ENCODE assay signal across 8 mouse cellular contexts in genomic region chr3:108285078-108285711, GRCm38 (mm10). TPM values are rescaled to one million over a fixed set of nuclear protein-coding genes. Genes with fewer than 3 reads are reported as not detected.
DNase-seq lines count a peak whose midpoint lies in the region; ATAC-seq lines count a peak whose summit lies in the region.

No protein-coding gene starts in this region.

- H3K27ac ChIP-seq in heart, embryonic 13.5 days (replicated peaks), result no peak overlapping the region
- H3K27ac ChIP-seq in brown adipose tissue, adult 24 weeks (replicated peaks; ENCODE audit: low read depth, low read length), result peak overlapping the region; percentile 37
- no peak overlapping the region for H3K27ac ChIP-seq in hindbrain, embryonic 13.5 days
- peak overlapping the region; percentile 94; the same call in 1 of the 2 replicates for H3K27ac ChIP-seq in midbrain, embryonic 10.5 days (replicated peaks)

- no peak for DNase-seq in heart, postnatal 36 days
- no peak for DNase-seq in midbrain, embryonic 10.5 days (ENCODE audit: low spot score)
- no peak for DNase-seq in frontal cortex, postnatal 14 days (ENCODE audit: low spot score in 2 of 2)
- DNase-seq in urinary bladder, postnatal 36 days (ENCODE audit: low spot score in 2 of 2), result no peak
- no peak for DNase-seq in left cerebral cortex, postnatal 10 days (ENCODE audit: extremely low spot score in 1 of 2, low spot score in 2 of 2)

- peak overlapping the region; percentile 96 for H3K9ac ChIP-seq in heart, embryonic 13.5 days
- peak overlapping the region; percentile 98 for H3K9ac ChIP-seq in hindbrain, embryonic 13.5 days

- H3K4me3 ChIP-seq in heart, embryonic 13.5 days, result peak overlapping the region; percentile 94
- peak overlapping the region; percentile 46 for H3K4me3 ChIP-seq in brown adipose tissue, adult 24 weeks (ENCODE audit: insufficient read depth, low read depth, low read length)
- H3K4me3 ChIP-seq in hindbrain, embryonic 13.5 days, result peak overlapping the region; percentile 96
- H3K4me3 ChIP-seq in midbrain, embryonic 10.5 days, result peak overlapping the region; percentile 97

- H3K4me1 ChIP-seq in heart, embryonic 13.5 days, result peaks cover 66% of the 10 kb centered on the region
- H3K4me1 ChIP-seq in brown adipose tissue, adult 24 weeks (ENCODE audit: control insufficient read depth, insufficient read depth, insufficient read length, low read length), result peaks cover 23% of the 10 kb centered on the region
- peaks cover 65% of the 10 kb centered on the region for H3K4me1 ChIP-seq in hindbrain, embryonic 13.5 days (replicated peaks)
- peaks cover 74% of the 10 kb centered on the region for H3K4me1 ChIP-seq in midbrain, embryonic 10.5 days

- H3K36me3 ChIP-seq in heart, embryonic 13.5 days, result peaks cover 6% of the 10 kb centered on the region
- peaks cover 3% of the 10 kb centered on the region; the same call in 1 of the 2 replicates for H3K36me3 ChIP-seq in hindbrain, embryonic 13.5 days
- peaks cover 3% of the 10 kb centered on the region; the same call in 1 of the 2 replicates for H3K36me3 ChIP-seq in midbrain, embryonic 10.5 days

- H3K4me2 ChIP-seq in heart, embryonic 13.5 days, result peak overlapping the region; percentile 88
- H3K4me2 ChIP-seq in hindbrain, embryonic 13.5 days, result peak overlapping the region; percentile 76

- intact Hi-C loops in heart, postnatal 36 days (cut with DNase I), result loop anchor here (10.0 kb wide), 1 partner anchor 270 kb away; no protein-coding TSS in a partner anchor
- intact Hi-C loops in left cerebral cortex, postnatal 10 days (cut with DNase I), result loop anchor here (5.0 kb wide), 1 partner anchor 42 kb away; no protein-coding TSS in a partner anchor

- WGBS in heart, embryonic 13.5 days, result 47% methylated on average over 4 of the region's 4 CpGs
- 55% methylated on average over 4 of the region's 4 CpGs for WGBS in hindbrain, embryonic 13.5 days
- WGBS in midbrain, embryonic 10.5 days, result 67% methylated on average over 4 of the region's 4 CpGs

- H3K9me3 ChIP-seq in heart, embryonic 13.5 days, result no peaks in the 10 kb centered on the region
- no peaks in the 10 kb centered on the region for H3K9me3 ChIP-seq in hindbrain, embryonic 13.5 days
- no peaks in the 10 kb centered on the region for H3K9me3 ChIP-seq in midbrain, embryonic 10.5 days (replicated peaks)

- H3K27me3 ChIP-seq in heart, embryonic 13.5 days (replicated peaks), result no peaks in the 10 kb centered on the region
- no peaks in the 10 kb centered on the region for H3K27me3 ChIP-seq in hindbrain, embryonic 13.5 days
- H3K27me3 ChIP-seq in midbrain, embryonic 10.5 days (ENCODE audit: low read depth, poor library complexity, severe bottlenecking), result no peaks in the 10 kb centered on the region

- ATAC-seq in heart, embryonic 13.5 days (ENCODE audit: extremely low read depth, insufficient number of reproducible peaks, low FRiP score, low TSS enrichment), result no peak
- no peak for ATAC-seq in hindbrain, embryonic 13.5 days (ENCODE audit: low FRiP score)

RNA-seq across cellular contexts. Expression of gene Sort1, which starts 1.3 kb away (rescaled TPM):
- 8.9 and 11.9 TPM in 2 replicates for polyA plus RNA-seq in heart, embryonic 13.5 days (2015; fragmentation: Nextera tagmentation; extraction: Ambion mirVana)
- total RNA-seq in heart, postnatal 36 days (2021), result 10 to 100 TPM; 18.7 to 20.3 TPM
- polyA plus RNA-seq in brown adipose tissue, adult 24 weeks (2012; ENCODE audit: insufficient read depth, insufficient read length, missing spikeins), result 53.0 and 68.1 TPM in 2 replicates
- polyA plus RNA-seq in hindbrain, embryonic 13.5 days (2015; fragmentation: Nextera tagmentation; extraction: Ambion mirVana), result 14.7 and 15.9 TPM in 2 replicates
- 10.8 and 15.6 TPM in 2 replicates for polyA plus RNA-seq in midbrain, embryonic 10.5 days (2016; fragmentation: Nextera tagmentation; extraction: Ambion mirVana)
- 100 to 1,000 TPM; 176 to 177 TPM for total RNA-seq in left cerebral cortex, postnatal 10 days (2021)

RNA-seq across cellular contexts. Expression of gene Psma5, which starts 28.5 kb away (rescaled TPM):
- 213 and 243 TPM in 2 replicates for polyA plus RNA-seq in heart, embryonic 13.5 days (2015; fragmentation: Nextera tagmentation; extraction: Ambion mirVana)
- total RNA-seq in heart, postnatal 36 days (2021), result 10 to 100 TPM; 54.3 to 55.2 TPM
- 99.2 and 140 TPM in 2 replicates for polyA plus RNA-seq in brown adipose tissue, adult 24 weeks (2012; ENCODE audit: insufficient read depth, insufficient read length, missing spikeins)
- 233 and 239 TPM in 2 replicates for polyA plus RNA-seq in hindbrain, embryonic 13.5 days (2015; fragmentation: Nextera tagmentation; extraction: Ambion mirVana)
- polyA plus RNA-seq in midbrain, embryonic 10.5 days (2016; fragmentation: Nextera tagmentation; extraction: Ambion mirVana), result 299 and 349 TPM in 2 replicates
- total RNA-seq in left cerebral cortex, postnatal 10 days (2021), result 10 to 100 TPM; 91.4 to 92.5 TPM

RNA-seq across cellular contexts. Expression of gene Sypl2, which starts 58.7 kb away (rescaled TPM):
- 2.4 and 3.2 TPM in 2 replicates for polyA plus RNA-seq in heart, embryonic 13.5 days (2015; fragmentation: Nextera tagmentation; extraction: Ambion mirVana)
- under 1 TPM; 0.70 to 0.80 TPM for total RNA-seq in heart, postnatal 36 days (2021)
- 2.7 and 3.9 TPM in 2 replicates for polyA plus RNA-seq in brown adipose tissue, adult 24 weeks (2012; ENCODE audit: insufficient read depth, insufficient read length, missing spikeins)
- 0.34 and 0.43 TPM in 2 replicates for polyA plus RNA-seq in hindbrain, embryonic 13.5 days (2015; fragmentation: Nextera tagmentation; extraction: Ambion mirVana)
- polyA plus RNA-seq in midbrain, embryonic 10.5 days (2016; fragmentation: Nextera tagmentation; extraction: Ambion mirVana), result 0.42 and 0.88 TPM in 2 replicates
- total RNA-seq in left cerebral cortex, postnatal 10 days (2021), result 1 to 10 TPM; 1.1 to 1.3 TPM

Comparison
In these comparisons a context has a peak if more than half of its experiments do, and no peak if none do; other contexts are left out.
1. H3K27ac ChIP-seq: peak in brown adipose tissue, adult 24 weeks (single experiment) and midbrain, embryonic 10.5 days (single experiment); none in heart, embryonic 13.5 days (single experiment) and hindbrain, embryonic 13.5 days (single experiment).
2. H3K4me3 ChIP-seq: peak in every context shown above with its lines; median percentile 97 in midbrain, embryonic 10.5 days; 96 in hindbrain, embryonic 13.5 days; 94 in heart, embryonic 13.5 days; 46 in brown adipose tissue, adult 24 weeks.